24 mouse cellular contexts compared by ENCODE assay signal in the genomic region with DNA sequence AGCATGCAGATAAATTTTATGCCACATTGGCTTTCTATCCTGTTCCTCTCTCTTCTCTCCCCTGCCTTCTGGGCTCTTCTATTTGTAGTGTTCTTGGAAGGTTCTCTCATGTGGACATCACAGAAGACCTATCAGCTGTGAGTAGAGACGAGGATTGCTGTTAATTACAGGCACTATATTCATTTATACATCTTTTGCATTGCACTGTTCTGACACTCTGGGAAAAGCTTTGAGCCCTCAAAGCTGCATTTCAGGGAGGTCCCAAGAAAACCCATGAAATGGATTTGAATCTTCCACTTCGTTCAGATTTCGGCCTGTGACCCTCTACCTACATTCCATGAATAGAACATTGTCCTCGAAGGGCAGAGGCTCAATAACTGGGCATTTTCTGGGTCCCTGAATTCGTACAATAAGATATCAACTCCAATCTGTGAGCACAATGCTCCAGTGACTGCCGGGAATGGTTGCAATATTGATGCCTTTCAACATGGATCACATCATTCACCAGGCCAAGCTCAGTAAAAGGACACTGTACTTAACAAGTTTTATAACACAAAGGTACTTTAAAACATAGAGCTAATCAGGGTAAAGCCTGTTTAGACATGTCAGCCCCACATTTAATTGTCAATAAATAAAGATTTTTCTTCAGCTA.
DNase-seq lines count a peak whose midpoint lies in the region; ATAC-seq and TF ChIP-seq lines count a peak whose summit lies in the region.
"Had no signal": no experiment of that assay in that cellular context is flagged by ENCODE, and none has a peak within 500 bp of the region (broad histone marks: within the 10 kb centered on the region; RNA-seq: fewer than 3 reads in every experiment).

No protein-coding gene starts in this region.

- no peak for TF ChIP-seq POLR2A in brain, embryonic 14.5 days (IDR thresholded peaks at IDR 0.05; ENCODE audit: borderline replicate concordance, extremely low read depth, insufficient read depth, insufficient read length, poor library complexity, severe bottlenecking)

- H3K27me3 ChIP-seq in hindbrain, embryonic 10.5 days (ENCODE audit: insufficient read depth, poor library complexity, severe bottlenecking) = no peaks in the 10 kb centered on the region; the same call in 1 of the 2 replicates
- no peaks in the 10 kb centered on the region for H3K27me3 ChIP-seq in hindbrain, embryonic 12.5 days
- H3K27me3 ChIP-seq in embryonic facial prominence, embryonic 14.5 days (replicated peaks; ENCODE audit: control insufficient read depth, insufficient read depth, low read length) = no peaks in the 10 kb centered on the region
- H3K27me3 ChIP-seq: heart, embryonic 15.5 days had no signal

- DNase-seq in hindbrain, embryonic 10.5 days (ENCODE audit: low spot score) = peak; percentile 24
- DNase-seq in brain, embryonic 14.5 days (ENCODE audit: low read depth) = peak; percentile 77
- DNase-seq in embryonic facial prominence, embryonic 14.5 days (ENCODE audit: low spot score) = peak; percentile 52
- peak; percentile 55 for DNase-seq in mesoderm, embryonic 11.5 days (ENCODE audit: low read depth, low spot score)
- DNase-seq in spleen, postnatal 14 days (ENCODE audit: low spot score in 2 of 2) = no peak
- DNase-seq in left cerebral cortex, adult 18-20 months (ENCODE audit: low spot score in 2 of 2) = no peak
- no peak for DNase-seq in layer of hippocampus, postnatal 25 days (ENCODE audit: extremely low spot score in 1 of 2, low spot score in 1 of 2)
- DNase-seq: adrenal gland, postnatal 36 days; cerebellum, adult 8-10 months; gastrocnemius, postnatal 10 days; heart, adult 18-20 months; kidney, adult 2 months; kidney, postnatal 14 days; liver, postnatal 0 days; lung, postnatal 10 days; right cerebral cortex, adult 18-20 months; thymus, postnatal 14 days had no signal

- no peaks in the 10 kb centered on the region for H3K36me3 ChIP-seq in hindbrain, embryonic 10.5 days
- H3K36me3 ChIP-seq in hindbrain, embryonic 12.5 days = no peaks in the 10 kb centered on the region
- H3K36me3 ChIP-seq in embryonic facial prominence, embryonic 14.5 days (ENCODE audit: control insufficient read depth, insufficient read depth, low read length) = no peaks in the 10 kb centered on the region
- H3K36me3 ChIP-seq: G1E; heart, embryonic 15.5 days; limb, embryonic 10.5 days had no signal

- H3K27ac ChIP-seq in hindbrain, embryonic 10.5 days = no peak overlapping the region
- H3K27ac ChIP-seq in hindbrain, embryonic 12.5 days = no peak overlapping the region
- H3K27ac ChIP-seq in embryonic facial prominence, embryonic 14.5 days (replicated peaks; ENCODE audit: low read depth, low read length) = no peak overlapping the region
- H3K27ac ChIP-seq: heart, embryonic 15.5 days; layer of hippocampus, adult 2 months; left cerebral cortex, adult 2 months; limb, embryonic 10.5 days had no signal

- 34% methylated on average over 6 of the region's 6 CpGs for WGBS in hindbrain, embryonic 10.5 days
- WGBS in hindbrain, embryonic 12.5 days = 32% methylated on average over 6 of the region's 6 CpGs
- 72% methylated on average over 6 of the region's 6 CpGs for WGBS in embryonic facial prominence, embryonic 14.5 days

- ATAC-seq in hindbrain, embryonic 12.5 days (ENCODE audit: low FRiP score) = no peak
- ATAC-seq in embryonic facial prominence, embryonic 14.5 days (ENCODE audit: low read depth) = peak; percentile 22; the same call in 1 of the 2 replicates
- ATAC-seq: inflammation-experienced regulatory T-cells, adult 6 months; liver, postnatal 0 days had no signal

- no peak overlapping the region for H3K9ac ChIP-seq in hindbrain, embryonic 12.5 days
- H3K9ac ChIP-seq in embryonic facial prominence, embryonic 14.5 days (ENCODE audit: low read depth, low read length) = no peak overlapping the region
- H3K9ac ChIP-seq: heart, embryonic 15.5 days; liver, postnatal 0 days had no signal

- H3K9me3 ChIP-seq in hindbrain, embryonic 10.5 days = no peaks in the 10 kb centered on the region
- no peaks in the 10 kb centered on the region for H3K9me3 ChIP-seq in hindbrain, embryonic 12.5 days (replicated peaks)
- H3K9me3 ChIP-seq in embryonic facial prominence, embryonic 14.5 days (ENCODE audit: control insufficient read depth, low read length) = no peaks in the 10 kb centered on the region
- H3K9me3 ChIP-seq: G1E; heart, embryonic 15.5 days; limb, embryonic 10.5 days had no signal

- H3K4me1 ChIP-seq in hindbrain, embryonic 10.5 days (replicated peaks) = peaks cover 20% of the 10 kb centered on the region
- H3K4me1 ChIP-seq in hindbrain, embryonic 12.5 days = no peaks in the 10 kb centered on the region
- H3K4me1 ChIP-seq in embryonic facial prominence, embryonic 14.5 days (ENCODE audit: control insufficient read depth, insufficient read depth, low read length) = no peaks in the 10 kb centered on the region
- H3K4me1 ChIP-seq: heart, embryonic 15.5 days; limb, embryonic 10.5 days had no signal

- no peak for TF ChIP-seq CTCF in brain, embryonic 14.5 days (IDR thresholded peaks at IDR 0.05; ENCODE audit: borderline replicate concordance, extremely low read depth, insufficient read depth, insufficient read length)

- no peak overlapping the region for H3K4me2 ChIP-seq in hindbrain, embryonic 12.5 days (replicated peaks)
- H3K4me2 ChIP-seq in embryonic facial prominence, embryonic 14.5 days (ENCODE audit: low read depth, low read length) = no peak overlapping the region
- H3K4me2 ChIP-seq: heart, embryonic 15.5 days had no signal

- no peak overlapping the region for H3K4me3 ChIP-seq in hindbrain, embryonic 10.5 days
- no peak overlapping the region for H3K4me3 ChIP-seq in hindbrain, embryonic 12.5 days
- H3K4me3 ChIP-seq in embryonic facial prominence, embryonic 14.5 days (ENCODE audit: low read depth, low read length) = no peak overlapping the region
- H3K4me3 ChIP-seq: heart, embryonic 15.5 days; layer of hippocampus, adult 2 months; left cerebral cortex, adult 2 months; limb, embryonic 10.5 days had no signal

Comparison
In these comparisons a context has a peak if more than half of its experiments do, and no peak if none do; other contexts are left out.
1. DNase-seq: peak in hindbrain, embryonic 10.5 days (single experiment), brain, embryonic 14.5 days (single experiment), embryonic facial prominence, embryonic 14.5 days (single experiment) and mesoderm, embryonic 11.5 days (single experiment); none in spleen, postnatal 14 days (0 of 2), left cerebral cortex, adult 18-20 months (0 of 2) and layer of hippocampus, postnatal 25 days (0 of 2).